Mouse (Mus musculus): ENCODE results near the gene Jtb.

Gene Jtb

DNA sequence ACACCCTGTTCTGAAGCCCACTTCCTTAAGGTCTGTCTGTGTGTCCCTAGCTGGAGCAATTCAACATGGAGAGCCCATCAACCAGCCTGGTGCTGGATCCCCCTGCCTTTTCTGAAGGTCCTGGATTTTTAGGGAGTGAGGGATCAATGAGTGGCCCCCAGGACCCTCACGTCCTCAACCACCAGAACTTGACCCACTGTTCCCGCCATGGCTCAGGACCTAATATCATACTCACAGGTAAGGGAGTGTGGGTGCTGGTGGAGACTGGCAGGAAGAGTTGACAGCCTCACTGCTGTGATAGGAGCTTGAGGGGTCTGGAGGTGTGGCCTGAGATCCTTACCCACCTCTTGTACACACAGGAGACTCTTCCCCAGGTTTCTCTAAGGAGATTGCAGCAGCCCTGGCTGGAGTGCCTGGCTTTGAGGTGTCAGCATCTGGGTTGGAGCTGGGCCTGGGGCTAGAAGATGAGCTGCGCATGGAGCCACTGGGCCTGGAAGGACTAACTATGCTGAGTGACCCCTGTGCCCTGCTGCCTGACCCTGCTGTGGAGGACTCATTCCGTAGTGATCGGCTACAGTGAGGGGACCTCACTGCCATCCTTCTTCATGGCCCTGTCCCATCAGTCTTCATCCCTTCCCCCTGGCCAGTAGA lies 31.8 kb downstream of the Jtb start:
- 97% methylated on average over 5 of the region's 5 CpGs for WGBS

DNA sequence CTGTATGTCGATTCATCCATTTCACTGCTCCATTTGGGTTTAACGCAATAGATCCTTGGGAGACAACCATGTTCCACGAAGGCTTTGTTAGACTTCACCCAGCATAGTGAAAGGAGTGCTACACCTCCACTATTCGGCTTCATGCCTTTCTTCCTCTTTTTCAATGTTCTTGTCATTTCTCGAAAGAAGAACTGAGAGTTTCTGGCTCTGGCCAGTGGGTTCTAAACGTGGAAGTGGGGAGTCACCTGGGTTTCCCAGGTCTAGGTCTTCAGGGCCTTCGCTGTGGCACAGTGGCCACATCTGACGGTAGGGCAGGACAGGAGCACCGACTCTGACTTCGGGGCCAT lies 33.3 kb downstream of the Jtb start:
- WGBS, result 21% methylated on average over 10 of the region's 10 CpGs

DNA sequence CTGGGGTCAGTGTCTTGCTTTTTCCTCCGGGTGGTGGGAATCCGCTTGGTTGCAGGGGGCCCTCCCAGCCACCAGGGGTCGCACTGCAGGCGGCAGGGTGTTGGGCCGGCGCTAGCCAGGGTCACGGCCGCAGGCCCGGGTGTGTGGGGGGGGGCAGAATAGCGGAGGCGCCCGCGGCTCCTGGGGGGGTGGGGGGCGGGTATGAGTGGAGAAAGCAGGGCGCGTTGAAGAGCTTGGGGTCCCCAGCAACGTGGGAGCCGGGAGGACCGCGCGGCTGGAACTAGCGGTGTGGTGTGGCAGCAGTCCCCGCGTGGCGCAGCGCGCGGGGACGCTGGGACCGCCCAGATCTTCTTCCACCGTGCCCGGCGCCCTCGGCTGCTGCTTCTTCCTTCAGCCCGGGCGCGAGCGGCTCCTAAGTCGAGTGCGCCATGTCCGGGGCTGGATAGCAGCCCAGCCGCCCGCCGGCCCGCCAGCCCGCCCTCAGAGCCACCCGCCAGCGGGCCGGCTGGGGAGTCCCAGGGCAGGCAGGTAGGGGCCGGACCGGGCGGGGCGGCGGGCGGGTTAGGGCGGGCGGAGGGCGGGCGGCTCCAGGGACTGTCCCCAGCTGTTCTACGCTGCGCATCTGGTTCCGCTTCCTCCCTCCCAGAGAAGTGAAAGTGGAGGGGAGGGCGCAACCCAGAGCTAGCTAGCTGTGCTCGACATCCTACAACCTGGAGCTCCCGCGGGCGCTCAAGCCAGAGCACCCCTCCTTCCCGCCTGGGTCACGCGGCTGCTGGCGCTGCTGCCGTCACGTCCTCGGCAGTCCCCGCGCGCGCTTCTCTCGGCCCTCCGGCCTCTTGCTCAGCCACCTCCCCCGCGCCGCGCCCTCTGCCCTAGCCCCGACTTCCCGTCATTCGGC lies 33.9 kb downstream of the Jtb start, which contains the start of gene Dennd4b:
TSS of gene Dennd4b (plus strand) at position 152 of the 898 bp plus-strand sequence.
- under 1% methylated on average over 83 of the region's 87 CpGs for whole genome bisulfite sequencing

DNA sequence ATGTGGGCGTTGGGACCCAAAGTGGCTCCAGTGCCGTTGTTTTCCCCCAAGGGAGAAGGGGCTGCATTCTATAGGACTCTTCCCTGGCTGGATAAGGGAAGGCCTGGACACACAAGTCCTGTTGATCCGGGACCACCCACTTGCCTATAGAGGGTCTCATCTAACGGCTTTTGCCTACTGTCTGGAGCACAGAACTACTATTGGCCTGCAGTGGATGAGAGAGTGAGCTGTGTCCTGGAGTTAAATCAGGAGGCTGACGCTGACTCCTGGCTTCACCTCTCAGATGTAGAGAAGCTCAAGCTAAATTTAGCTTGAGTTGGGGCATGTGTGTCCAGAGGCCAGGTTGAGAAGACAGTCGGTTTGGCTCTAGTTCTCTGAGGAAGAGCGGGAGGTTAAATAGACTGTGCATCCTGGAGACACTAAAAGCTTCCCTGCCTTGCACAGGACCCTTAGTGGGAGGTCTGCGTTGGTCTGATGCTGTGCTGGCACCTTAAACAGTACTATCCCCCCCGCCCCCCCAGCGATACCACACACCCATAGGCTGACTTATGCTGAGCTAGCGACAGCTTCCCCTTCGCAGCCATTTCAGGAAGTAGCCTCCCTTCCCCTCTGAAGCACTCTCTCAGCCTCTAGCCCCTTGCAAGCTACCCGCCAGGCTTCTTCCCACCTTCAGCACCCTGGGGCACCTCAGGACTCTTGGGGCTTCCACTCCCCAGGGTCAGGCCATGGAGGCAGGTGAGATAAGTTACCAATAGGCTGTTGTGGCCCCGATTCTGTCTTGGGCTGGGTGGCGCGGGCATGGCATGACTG lies 34.7 kb downstream of the Jtb start:
- WGBS, result 25% methylated on average over 16 of the region's 16 CpGs

DNA sequence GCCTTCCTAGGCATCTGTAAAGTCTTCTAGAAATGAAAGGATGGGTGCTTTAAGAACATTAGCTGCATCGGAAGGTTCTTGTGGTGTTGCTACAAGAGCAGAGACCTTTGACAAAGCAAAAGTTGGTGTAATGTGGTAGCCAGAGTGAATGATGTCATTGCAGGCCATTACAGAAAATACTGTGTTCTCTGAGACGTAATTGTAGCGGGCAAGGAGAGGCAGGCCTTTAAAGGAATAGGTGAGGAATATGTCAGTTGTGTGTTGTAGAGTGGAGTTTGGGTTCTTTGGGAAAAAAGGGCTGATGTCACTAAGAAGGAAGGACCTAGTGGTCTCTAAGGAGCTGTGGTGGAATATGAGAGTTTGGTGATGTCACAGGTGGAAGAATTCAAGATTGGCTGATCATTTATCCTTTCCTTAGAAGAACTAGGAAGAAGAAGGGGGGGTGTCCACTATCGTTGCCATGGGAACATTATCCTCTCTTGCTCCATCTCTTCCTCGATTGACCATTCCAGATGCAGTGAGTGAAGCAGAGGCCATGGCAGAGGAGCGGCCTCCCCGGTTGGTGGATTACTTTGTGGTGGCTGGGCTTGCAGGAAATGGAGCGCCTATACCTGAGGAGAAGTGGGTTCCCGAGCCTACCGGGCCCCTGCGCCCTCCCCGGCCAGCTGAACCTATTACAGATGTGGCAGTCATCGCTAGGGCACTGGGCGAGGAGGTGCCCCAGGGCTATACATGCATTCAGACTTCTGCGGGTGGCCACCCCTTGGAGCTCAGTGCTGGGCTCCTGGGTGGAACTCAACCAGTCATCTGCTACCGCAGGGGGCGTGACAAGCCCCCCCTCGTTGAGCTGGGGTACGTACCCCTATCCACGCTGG lies 35.7 kb downstream of the Jtb start:
- 91% methylated on average over 20 of the region's 20 CpGs for WGBS

DNA sequence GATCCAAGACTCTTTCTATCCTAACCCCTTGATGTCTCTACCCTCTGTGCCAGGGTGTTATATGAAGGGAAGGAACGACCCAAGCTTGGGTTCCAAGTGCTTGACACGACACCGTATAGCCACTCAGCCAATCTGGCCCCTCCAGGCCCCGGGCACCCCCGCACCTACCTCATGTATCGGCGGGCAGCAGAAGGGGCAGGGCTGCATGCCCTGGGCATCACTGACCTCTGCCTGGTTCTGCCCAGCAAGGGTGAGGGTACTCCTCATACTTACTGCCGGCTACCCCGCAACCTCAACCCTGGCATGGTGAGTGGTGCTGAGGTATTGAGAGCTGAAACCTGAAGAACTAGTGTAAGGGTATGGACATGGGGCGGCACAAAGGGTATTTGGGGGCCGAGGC lies 36.8 kb downstream of the Jtb start:
- WGBS, result 93% methylated on average over 11 of the region's 11 CpGs

DNA sequence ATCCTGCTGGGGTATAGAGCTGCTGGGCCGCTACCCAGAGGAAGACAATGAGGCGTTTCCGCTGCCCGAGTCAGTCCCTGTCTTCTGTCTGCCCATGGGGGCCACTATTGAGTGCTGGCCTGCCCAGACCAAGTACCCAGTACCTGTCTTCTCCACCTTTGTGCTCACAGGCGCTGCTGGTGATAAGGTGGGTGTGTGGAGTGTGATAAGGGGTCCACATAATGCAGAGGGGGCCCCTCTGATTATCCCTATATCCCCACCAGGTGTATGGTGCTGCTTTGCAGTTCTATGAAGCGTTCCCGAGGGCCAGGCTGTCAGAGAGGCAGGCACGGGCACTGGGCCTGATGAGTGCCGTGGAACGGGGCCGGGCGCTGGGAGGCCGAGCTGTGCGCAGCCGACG lies 37.6 kb downstream of the Jtb start:
- WGBS, result 93% methylated on average over 16 of the region's 16 CpGs

DNA sequence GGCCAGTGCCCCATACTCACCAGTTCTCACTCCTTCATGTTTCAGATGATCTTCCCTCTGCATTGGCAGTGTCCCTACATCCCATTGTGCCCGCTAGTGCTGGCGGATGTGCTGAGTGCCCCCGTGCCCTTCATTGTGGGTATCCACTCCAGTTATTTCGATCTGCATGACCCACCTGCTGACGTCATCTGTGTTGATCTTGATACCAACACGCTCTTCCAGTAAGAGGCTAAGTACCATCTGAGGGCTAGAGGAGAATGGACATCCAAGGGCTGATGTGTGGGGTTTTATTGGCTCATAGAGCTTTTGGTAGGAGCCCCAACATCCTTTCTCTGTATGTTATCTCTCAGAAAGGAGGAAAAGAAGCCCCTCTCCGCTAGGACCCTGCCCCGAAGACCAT lies 39.4 kb downstream of the Jtb start:
- 95% methylated on average over 8 of the region's 8 CpGs for WGBS

DNA sequence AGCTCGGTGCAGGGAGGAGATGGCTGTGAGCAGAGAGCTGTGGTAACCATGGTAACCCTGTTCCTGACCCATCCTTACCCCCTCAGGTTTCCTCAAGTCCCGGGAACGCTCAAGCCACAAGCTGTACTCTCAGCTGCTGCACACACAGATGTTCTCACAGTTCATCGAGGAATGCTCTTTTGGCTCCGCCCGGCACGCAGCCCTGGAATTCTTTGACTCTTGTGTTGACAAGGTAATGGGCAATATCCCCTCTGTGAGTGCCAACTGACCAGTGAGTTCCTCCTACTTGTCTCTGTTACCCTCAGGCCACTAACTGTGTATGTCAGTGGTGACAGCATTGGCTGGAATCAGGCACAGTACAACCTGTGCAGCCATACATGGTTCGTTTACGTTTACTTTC lies 40.8 kb downstream of the Jtb start:
- 76% methylated on average over 9 of the region's 9 CpGs for WGBS

DNA sequence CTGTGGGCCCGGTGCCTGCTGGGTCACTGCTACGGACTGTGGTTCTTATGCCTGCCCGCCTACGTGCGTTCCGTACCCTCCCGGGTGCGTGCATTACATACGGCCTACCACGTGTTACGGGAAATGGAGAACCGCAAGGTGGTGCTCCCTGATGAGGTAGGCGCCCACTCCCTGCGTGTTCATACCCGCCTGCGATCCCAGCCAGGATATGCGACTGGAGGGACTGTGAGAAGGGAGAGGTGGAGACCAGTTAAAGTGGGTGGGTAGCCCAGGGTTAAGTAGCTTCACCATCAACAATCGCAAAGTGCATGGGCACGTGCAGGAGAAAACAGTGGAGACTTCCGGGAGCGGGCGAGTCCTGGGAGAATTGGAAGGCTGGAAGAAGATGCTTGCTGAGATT lies 42.5 kb downstream of the Jtb start:
- WGBS, result 93% methylated on average over 22 of the region's 22 CpGs

DNA sequence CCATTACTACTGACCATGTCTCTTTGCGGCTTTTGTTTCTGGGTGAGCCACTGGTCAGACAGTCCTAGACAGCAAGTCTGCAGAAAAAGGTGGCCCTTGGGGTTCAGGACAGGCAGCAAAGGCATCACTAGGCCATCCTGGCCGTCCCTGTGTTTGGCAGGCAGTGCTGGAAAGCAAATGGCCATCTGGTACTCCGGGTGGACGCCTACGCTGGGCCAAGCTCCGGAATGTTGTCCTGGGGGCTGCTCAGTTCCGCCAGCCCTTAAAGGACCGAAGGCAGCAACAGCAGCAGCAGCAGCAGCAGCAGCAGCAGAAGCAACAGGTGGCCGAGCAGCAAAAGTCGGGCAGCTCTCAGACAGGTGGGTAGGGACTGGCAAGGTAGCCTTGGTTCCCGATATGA lies 43.9 kb downstream of the Jtb start:
- WGBS, result 82% methylated on average over 11 of the region's 11 CpGs

DNA sequence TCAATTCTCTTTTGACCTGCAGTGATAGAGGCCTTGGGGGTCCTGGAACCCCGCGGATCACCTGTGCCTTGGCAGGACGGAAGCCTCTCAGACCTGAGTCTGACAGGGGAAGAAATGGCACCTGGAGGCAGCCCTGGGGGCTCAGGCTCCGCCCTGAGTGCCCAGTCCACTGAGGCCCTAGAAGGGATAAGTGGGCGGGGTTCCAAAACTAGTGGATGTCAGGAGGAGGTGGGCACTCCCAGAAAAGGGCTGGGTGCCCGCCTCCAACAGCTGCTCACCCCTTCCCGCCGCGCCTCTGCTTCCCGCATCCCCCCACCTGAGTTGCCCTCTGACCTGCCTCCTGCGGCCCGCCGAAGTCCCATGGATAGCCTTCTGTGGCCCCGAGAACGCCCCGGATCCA lies 45.5 kb downstream of the Jtb start:
- WGBS, result 72% methylated on average over 16 of the region's 16 CpGs

DNA sequence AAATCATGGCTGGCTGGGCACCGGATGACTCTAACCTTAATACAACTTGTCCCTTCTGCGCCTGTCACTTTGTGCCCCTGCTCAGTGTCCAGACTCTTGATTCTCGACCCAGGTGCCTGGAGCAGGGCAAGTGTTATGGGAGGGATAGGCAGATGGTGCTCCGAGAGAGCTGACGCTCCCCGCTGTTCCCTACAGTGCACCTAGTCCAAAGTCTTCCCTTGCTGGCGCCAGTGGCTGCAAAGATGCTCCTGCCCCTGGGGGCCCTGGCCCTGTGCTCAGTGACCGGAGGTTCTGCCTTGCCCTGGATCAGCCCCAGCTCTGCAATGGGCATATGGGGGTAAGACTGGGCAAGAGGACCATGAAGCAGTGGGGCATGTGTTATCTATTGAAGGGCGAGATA lies 46.4 kb downstream of the Jtb start:
- WGBS, result 96% methylated on average over 9 of the region's 9 CpGs

DNA sequence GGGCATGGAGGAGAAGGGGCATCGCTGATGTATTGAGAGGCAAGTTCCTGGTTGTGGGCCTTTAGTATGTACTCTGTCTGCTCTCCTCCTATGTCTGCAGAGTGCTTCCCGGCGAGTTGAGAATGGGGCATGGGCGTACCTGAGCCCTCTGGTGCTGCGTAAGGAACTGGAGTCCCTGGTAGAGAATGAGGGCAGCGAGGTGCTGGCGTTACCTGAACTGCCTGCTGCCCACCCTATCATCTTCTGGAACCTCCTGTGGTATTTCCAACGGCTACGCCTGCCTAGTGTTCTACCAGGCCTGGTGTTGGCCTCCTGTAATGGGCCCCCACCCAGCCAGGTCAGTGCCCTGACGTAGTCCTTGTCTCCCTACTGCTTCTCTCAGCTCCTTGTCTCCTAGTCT lies 46.8 kb downstream of the Jtb start:
- WGBS, result 97% methylated on average over 10 of the region's 10 CpGs

DNA sequence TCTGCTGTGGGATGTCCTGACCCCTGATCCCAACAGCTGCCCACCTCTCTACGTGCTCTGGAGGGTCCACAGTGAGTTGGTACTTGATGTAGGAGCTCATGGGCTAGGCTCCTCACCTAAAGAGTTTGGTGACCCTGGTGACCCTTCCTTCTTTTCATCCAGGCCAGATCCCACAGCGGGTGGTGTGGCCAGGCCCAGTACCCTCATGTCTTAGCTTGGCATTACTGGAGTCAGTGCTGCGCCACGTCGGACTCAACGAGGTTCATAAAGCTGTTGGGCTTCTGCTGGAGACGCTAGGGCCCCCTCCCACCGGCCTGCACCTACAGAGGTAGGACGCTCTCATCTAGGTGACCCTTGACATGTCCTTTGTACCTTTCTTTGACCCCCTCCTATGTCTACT lies 47.8 kb downstream of the Jtb start:
- 96% methylated on average over 9 of the region's 9 CpGs for WGBS

DNA sequence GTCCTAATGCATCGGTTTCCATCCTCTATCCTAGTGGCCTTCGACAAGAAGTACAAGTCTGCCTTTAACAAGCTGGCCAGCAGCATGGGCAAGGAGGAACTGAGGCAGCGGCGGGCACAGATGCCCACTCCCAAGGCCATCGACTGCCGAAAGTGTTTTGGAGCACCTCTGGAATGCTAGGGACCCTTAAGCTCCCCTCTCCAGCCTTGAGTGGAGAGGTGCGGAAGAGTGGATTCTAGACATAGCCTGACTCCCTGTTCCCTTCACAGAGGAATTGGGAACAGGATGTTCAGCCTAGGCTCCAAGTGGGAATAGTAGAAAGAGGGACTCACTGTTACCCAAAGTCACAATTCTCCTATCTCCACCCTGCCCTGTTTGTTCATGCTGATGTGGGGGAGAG lies 48.3 kb downstream of the Jtb start:
- 96% methylated on average over 7 of the region's 7 CpGs for WGBS

DNA sequence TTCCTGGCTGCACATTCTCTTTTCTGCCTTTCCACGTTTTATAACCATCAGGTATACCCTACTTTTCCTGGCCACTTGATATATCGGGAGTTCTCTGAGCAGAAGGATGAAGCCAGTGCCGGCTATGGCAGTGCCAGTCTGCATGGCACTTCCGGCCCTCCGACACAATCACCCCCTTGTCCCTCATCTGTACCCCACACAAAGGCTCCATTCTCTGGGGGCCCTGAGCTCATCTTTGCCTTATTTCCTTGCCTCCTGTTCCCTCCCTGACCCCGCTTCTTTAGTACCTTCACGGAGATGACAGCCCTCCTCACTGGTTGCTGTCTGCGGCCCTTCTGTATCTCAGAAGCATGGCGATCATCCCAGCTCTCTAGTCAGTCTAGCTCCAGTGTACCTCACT lies 49.3 kb downstream of the Jtb start:
- WGBS, result 79% methylated on average over 9 of the region's 9 CpGs

DNA sequence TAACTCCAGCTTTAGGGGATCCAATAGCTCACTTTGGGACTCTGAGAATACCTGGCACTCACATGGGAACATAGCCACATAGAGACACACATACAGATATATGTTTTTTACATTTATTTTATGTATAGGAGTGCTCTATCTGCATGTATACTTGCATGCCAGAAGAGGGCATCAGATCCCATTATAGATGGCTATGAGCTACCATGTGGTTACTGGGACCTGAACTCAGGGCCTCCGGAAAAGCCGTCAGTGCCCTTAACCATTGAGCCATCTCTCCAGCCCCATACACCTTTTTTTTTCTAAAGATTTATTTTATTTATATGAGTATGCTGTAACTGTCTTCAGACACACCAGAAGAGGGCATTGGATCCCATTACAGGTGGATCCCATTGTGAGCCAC lies 52.8 kb downstream of the Jtb start:
- WGBS, result 95% methylated on average over 2 of the region's 2 CpGs
